Mouse (Mus musculus) brown adipose tissue, adult 24 weeks (tissue): ENCODE data around the gene Nckap1. TPM values are rescaled to one million over a fixed set of nuclear protein-coding genes. Genes with fewer than 3 reads are reported as not detected.

Experiments used
- H3K27ac ChIP-seq: fragments of 200-500 bp; replicated peaks from 2 replicates; pipeline ENCODE4 v1.5.1; 2012; ENCODE audit warnings: low read depth, mild to moderate bottlenecking, low read length
- H3K4me1 ChIP-seq: fragments of 200-500 bp; 2 replicates; pipeline ENCODE4 v1.6.1; 2012; ENCODE audit warnings: low read length, mixed read lengths; ENCODE audit not compliant: control insufficient read depth, insufficient read depth, insufficient read length
- H3K4me3 ChIP-seq: fragments of 200-500 bp; 2 replicates; pipeline ENCODE4 v1.5.1; 2012; ENCODE audit warnings: low read depth, mild to moderate bottlenecking, low read length, moderate library complexity; ENCODE audit not compliant: insufficient read depth
- polyA plus RNA-seq: library from polyadenylated mRNA; stranded (reverse); fragments of >200 nt; gene quantifications from 2 replicates; pipeline ENCODE4 v1.2.4, GENCODE M21; 2012; ENCODE audit not compliant: missing spikeins, insufficient read depth, insufficient read length

Gene Nckap1
- 80.9 and 88.8 TPM in 2 replicates for polyA plus RNA-seq

DNA sequence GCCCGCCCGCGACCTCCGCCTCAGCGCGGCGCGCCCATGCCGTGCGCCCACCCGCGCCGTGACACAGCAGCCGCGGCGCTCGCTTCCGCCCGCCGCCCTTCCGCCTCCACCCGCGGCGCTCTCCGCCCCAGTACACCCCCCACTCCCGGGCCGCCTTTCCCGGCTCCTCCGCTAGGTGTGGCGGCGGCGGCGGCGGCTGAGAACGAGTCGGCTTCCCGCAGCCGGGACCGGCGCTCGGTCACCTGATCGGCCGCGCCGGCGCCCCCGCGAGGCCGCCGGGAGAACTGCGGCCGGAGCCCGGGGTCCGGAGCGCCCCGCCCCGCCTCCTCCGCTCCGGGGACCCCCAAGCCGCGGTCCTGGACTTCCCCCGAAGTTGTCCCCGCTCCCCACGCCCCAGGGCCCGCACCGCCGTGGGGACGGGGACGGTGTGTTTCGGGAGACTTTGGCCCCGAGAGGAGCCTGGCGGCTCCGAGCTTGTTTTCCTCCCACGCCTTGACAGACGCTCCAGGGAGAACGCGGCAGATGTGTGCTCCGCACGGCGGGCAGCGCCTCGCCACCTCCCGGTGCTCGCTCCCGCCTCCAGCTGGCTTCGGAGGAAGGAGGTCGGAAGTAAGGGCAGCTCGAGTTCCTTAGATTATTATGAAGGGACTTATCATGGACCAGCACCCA is at the start of gene Nckap1:
Gene Nckap1 (minus strand): TSS at position 338 of the 669 bp plus-strand sequence.
- peaks cover 9% of the 10 kb centered on the region for H3K4me1 ChIP-seq
- H3K27ac ChIP-seq, result peak within 1 kb of the TSS; percentile 84
- peak within 1 kb of the TSS; percentile 87 for H3K4me3 ChIP-seq

DNA sequence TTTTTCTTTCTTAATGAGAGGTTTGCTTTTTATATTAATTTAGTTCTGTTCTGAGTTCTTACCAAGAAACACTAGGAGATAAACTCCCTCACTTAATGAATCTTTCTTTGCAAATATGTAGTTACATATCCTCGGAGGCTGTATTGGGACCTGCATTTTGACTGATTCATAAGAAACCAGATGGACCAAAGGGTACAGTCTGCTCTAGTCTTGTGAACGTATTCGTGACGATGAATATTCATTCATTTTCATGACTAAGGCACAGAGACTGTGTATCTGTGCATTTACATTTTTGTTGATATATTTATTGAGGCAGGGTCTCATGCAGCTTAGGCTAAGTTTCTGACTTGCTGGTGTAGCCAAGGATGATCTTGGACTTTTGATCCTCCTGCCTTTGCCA is 43.3 kb upstream of the Nckap1 start:
- Histone ChIP-seq H3K27ac (no peak overlapping the region), H3K4me1 (peaks cover 3% of the 10 kb centered on the region; the same call in 1 of the 2 replicates)

DNA sequence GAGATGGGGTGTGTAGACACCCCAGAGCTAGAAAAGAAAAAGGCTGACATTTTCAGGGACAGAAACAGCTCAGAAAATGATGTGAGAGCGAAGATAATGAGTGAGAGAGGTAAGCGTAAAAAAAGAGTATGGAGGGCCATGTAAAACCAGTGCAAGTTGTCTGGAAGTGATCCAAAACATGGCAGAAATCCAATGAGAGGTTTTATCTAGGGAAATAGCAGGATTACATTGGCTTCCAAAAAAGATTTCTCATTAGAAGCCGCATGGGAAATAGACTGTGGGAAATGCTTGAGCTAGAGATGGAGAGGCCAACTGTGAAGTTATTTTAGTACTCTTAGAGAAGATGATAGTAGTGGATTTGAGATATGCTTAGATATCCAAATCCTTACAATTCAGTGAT is 40.7 kb upstream of the Nckap1 start:
- H3K4me1 ChIP-seq, result peaks cover 5% of the 10 kb centered on the region; the same call in 1 of the 2 replicates
- H3K27ac ChIP-seq, result no peak overlapping the region
- no peak overlapping the region for H3K4me3 ChIP-seq

More for the DNA sequence above, 43.3 kb upstream of the Nckap1 start:
- no peak overlapping the region for H3K4me3 ChIP-seq

DNA sequence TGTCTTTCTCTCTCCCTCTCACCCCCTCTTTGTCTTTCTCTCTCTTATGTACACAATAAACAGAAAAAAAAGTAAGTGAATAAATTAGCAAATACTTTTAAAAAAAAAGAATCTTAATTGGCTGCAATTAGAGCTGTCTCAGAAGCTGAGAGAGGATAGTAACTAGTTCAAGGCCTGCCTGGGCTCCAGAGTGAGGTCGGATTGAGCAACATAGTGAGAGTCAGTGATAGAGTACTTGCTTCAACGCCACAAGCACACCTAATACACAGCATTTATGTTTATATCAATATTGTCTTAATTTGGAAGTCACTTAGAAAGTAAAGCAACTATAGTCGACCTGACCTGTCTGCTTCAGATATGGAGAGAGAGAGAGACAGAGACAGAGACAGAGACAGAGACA is 37.8 kb upstream of the Nckap1 start:
- H3K4me1 ChIP-seq, result peaks cover 5% of the 10 kb centered on the region; the same call in 1 of the 2 replicates
- no peak overlapping the region for H3K4me3 ChIP-seq
- no peak overlapping the region for H3K27ac ChIP-seq

DNA sequence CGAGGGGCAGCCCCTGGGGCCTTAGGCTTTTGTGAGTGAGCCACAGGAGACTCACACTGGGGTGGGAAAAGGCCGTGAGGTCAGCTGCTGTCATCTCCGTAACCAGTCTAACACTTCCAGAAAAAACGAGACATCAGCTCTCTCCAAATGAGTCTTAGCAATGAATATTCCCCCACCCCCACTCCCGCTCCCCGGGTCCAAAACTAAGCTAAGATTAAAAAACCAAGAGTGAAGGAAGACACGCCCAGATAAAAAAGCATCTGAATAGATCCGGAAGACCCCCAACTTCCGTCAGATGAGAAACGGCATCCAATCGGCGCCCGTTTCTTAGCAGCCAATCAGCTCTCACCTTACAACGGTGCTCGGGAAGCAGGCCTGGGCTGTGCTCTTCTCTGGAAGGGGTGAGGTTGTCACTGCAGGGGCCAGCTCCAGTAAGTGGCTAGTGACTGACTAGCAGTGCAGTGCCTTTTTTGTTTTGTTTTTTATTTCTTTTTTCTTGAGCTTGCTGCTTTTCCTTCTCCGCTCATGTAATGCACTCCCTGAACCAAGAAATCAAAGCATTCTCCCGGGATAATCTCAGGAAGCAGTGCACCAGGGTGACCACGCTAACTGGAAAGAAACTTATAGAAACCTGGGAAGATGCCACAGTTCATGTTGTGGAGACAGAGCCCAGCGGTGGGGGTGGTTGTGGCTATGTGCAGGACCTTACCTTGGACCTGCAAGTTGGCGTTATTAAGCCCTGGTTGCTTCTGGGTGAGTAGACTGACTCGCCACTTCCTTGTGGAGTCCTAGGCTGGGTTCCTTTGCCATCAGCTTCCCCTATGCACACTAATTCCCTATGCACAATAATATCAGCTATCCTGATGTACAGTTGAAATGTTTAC is 35.9 kb upstream of the Nckap1 start, which contains the start of the genes Dusp19 and Nup35:
Gene Dusp19 (plus strand): TSS at position 192 of the 884 bp plus-strand sequence.
Gene Nup35 (plus strand): TSS at position 383 of the 884 bp plus-strand sequence.
- peak within 1 kb of the TSS; percentile 88 for H3K27ac ChIP-seq

DNA sequence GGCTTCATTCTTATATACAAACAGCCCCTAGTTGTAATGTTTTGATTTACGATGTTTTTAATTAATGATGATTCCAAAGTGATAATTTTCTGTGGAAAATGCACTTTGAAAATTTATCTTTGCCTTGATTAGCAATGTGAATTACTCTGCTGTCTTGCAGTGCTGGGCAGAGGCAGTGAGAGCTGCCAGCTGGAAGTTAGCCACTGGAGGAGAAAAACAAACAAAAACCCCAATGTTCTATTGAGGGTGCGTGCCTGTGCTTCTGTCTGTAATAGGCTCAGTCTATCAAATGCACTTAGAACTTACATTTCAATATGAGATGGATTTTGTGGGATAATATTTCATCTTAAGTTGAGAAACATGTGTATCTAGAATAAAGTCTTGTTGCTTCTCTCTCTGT is 31.6 kb upstream of the Nckap1 start:
- no peak overlapping the region for H3K27ac ChIP-seq
- 0 out of 2 replicates have a peak, but pooled peaks cover 1% of the 10 kb centered on the region for H3K4me1 ChIP-seq
- H3K4me3 ChIP-seq, result no peak overlapping the region

More for the DNA sequence above, 35.9 kb upstream of the Nckap1 start, which contains the start of the genes Dusp19 and Nup35:
- Histone ChIP-seq H3K4me3 (peak within 1 kb of the TSS; percentile 85), H3K4me1 (peaks cover 3% of the 10 kb centered on the region; the same call in 1 of the 2 replicates)

DNA sequence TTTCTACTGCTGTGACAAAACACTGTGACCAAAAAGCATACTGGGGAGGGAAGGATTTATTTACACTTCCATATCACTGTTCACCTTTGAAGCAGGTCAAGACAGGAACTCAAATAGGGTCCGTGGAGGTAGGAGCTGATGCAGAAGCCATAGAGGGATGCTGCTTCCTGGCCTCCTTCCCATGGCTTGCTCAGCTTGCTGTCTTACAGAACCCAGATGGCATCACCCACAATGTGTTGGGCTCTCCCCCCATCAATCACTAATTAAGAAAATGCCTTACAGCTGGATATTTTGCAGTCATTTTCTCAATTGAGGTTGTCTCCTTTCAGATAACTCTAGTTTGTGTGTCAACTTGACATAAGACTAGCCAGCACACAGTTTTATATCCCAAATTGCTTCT is 31.1 kb upstream of the Nckap1 start:
- Histone ChIP-seq H3K27ac (no peak overlapping the region), H3K4me3 (no peak overlapping the region), H3K4me1 (no peaks in the 10 kb centered on the region)

DNA sequence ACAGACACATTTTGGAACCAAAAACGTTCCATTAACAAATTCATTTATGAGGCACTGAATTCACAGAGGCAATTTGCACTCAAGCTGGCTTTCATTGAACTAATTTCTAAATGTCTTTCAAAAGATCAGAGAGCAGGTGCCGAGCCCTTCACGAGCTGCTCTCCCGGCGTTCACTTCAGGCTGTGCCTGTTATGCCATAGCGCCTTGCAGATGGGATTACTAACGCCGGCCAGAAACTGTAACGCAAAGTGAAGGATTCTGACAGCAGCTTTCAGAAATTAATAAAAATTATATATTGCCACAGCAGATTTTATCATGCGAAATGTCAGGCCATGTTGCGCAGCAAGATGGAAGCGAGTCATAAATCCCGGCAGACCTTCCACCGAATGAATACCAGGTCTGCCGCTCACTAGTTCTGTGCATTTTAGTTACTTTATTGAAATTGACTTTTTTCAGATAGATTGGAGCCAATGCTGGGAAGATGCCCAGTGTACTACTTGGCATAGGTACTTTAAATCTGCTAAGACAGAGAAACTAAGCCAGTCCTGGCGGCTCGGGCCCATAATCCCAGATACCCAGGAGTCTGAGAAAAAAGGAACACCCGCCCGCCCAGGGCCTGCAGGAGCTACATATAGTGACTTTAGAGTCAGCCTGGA is 22.7 kb upstream of the Nckap1 start:
- Histone ChIP-seq H3K27ac (no peak overlapping the region), H3K4me3 (no peak overlapping the region), H3K4me1 (no peaks in the 10 kb centered on the region)

DNA sequence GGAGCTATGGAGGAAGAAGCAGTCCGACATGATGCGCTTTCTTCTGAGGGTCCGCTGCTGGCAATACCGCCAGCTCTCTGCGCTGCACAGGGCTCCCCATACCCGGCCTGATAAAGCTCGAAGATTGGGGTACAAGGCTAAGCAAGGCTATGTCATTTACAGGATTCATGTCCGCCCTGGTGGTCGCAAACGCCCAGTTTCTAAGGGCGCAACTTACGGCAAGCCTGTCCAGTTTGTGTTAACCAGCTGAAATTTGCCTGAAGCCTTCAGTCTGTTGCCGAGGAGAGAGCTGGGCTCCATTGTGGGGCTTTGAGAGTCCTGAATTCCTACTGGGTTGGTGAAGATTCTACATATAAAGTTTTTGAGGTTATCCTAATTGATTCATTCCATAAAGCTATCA is 21.6 kb upstream of the Nckap1 start:
- H3K27ac ChIP-seq, result no peak overlapping the region
- H3K4me1 ChIP-seq, result no peaks in the 10 kb centered on the region
- no peak overlapping the region for H3K4me3 ChIP-seq

DNA sequence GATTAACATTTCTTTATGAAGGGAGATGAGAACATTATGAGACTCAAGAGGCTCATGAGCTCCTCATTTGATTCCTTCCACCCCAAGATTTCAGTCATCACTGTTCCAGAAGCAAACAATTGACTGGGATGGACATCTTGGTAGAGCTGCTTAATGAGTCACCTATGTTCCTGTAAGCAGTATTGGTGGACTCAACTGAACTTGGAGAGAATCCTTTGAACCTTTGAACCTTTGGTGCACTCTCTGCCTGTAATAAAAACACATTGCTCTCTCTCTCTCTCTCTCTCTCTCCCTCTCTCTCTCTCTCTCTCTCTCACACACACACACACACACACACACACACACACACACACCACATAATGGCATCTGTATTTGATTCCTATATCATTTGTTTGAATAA is 19.4 kb upstream of the Nckap1 start:
- H3K4me3 ChIP-seq, result no peak overlapping the region
- no peaks in the 10 kb centered on the region for H3K4me1 ChIP-seq
- H3K27ac ChIP-seq, result no peak overlapping the region

DNA sequence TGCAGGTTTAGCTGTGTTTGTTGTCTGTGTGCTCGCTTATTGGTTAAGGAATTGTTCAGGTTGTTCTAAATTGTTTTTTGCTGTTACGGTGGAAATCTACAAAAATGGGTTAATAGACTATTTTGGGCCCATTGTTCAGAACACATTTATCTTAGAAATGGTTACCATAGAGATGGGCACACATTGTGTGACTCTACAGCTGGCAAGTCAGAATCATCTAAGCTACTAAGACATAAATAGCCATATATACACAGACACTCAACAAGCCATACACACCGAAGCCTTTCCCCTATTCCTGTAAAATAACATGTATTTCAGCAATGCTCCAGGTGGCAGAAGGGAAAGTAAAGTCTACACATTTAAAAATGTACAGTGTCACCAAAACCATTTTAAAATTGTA is 18.7 kb upstream of the Nckap1 start:
- Histone ChIP-seq H3K4me1 (no peaks in the 10 kb centered on the region), H3K4me3 (no peak overlapping the region), H3K27ac (no peak overlapping the region)

DNA sequence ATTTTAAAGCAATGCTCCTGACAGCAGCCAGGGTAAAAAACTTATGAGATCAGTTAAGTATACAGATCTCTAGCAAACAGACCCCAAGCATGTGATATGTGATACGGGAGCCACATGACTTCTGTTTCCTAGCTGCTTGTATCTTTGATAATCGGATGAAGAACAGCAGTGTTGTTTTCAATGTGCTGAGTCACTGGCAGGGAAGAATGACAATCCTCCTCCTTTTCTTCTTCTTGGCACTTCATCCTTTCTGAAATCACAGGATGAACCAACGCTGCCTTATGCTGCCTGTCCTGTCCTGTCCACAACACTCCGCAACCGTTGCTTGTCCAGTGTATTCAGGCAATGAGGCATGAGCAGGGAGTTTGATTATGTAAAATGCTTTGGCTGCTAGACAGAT is 15.8 kb upstream of the Nckap1 start:
- Histone ChIP-seq H3K4me1 (no peaks in the 10 kb centered on the region), H3K4me3 (no peak overlapping the region), H3K27ac (no peak overlapping the region)

DNA sequence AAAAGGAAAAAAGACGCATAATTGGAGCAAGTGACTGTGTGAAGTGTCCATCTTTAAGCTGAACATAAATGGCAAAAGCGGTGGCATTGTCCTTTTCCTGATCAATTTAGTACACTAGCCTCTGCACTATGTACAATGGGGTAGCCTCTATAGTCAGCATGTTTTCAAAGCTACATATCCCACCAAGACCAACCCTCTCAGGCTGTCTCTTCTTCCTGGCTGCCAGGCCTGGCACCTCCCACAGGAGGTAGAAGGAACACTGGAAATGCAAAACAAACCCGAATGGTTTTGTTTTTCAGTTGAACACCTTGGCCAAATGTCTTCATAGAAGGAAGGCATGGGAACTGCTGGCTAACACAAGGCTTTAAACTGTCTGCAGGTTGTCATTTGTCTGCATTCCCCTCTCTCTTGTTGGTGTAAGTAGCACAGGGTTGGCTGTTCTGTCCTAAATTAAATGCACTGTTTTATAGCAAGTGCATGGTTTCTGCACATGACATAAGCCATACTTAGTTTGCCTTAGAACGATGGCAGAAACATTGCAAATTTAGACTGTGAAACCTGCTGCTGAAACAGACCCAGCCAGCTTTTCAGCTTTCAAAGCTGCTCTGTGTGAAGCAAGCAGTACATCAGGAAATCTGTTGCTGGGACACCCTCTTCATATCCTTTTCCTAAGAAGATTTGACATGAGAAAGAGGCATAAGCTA is 13.2 kb upstream of the Nckap1 start:
- H3K4me3 ChIP-seq, result no peak overlapping the region
- no peak overlapping the region for H3K27ac ChIP-seq
- H3K4me1 ChIP-seq, result no peaks in the 10 kb centered on the region

DNA sequence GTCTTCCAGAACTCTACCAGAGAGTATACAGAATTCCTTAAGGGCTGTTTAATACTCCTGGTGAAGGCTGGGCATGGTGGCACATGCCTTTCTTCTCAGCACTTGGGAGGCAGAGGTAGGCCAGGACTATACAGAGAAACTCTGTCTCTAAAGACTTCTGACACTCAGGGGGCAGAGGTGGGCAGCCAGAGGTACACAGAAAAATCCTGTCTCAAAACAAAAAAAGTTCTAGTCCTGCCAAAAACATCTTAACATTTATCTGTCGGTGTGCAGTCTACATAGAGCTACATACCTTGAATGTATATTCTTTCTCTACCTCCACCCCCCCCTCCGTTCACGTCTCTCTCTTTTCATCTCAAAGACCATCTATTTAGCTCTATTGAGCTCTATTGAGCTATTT is 1.2 kb upstream of the Nckap1 start:
- Histone ChIP-seq H3K4me1 (peaks cover 5% of the 10 kb centered on the region), H3K4me3 (no peak overlapping the region), H3K27ac (no peak overlapping the region)
